Comparison of ENCODE assay signal across 19 mouse cellular contexts in genomic region chrX:7863181-7863580, GRCm38 (mm10). TPM values are rescaled to one million over a fixed set of nuclear protein-coding genes. Genes with fewer than 3 reads are reported as not detected.
A peak's percentile ranks its signal among the peaks of the same experiment; 100 is the strongest.
DNase-seq lines count a peak whose midpoint lies in the region; TF ChIP-seq lines count a peak whose summit lies in the region.
"Had no signal": no experiment of that assay in that cellular context is flagged by ENCODE, and none has a peak within 500 bp of the region (broad histone marks: within the 10 kb centered on the region; RNA-seq: fewer than 3 reads in every experiment).

No protein-coding gene starts in this region.

- H3K9me3 ChIP-seq in CH12.LX (replicated peaks; ENCODE audit: low read length), result no peaks in the 10 kb centered on the region
- H3K9me3 ChIP-seq: G1E had no signal

- no peak for TF ChIP-seq POLR2A in spleen, adult 2 months (IDR thresholded peaks at IDR 0.05; ENCODE audit: low read depth, low read length)
- TF ChIP-seq POLR2A in CH12.LX (IDR thresholded peaks at IDR 0.05; ENCODE audit: low read depth, low read length), result no peak

- 62% methylated on average over 1 of the region's 1 CpGs for WGBS in spleen, adult 2 months

- dilution Hi-C loops in CH12.LX (cut with MboI; ENCODE audit: extremely low pct_ligation_motif_present, extremely low pct_unique_long_range_greater_than_20kb, low sequenced_read_pairs), result no loop called here

- in situ Hi-C loops in CH12.LX (cut with MboI; ENCODE audit: low pct_ligation_motif_present, low pct_unique_long_range_greater_than_20kb, low sequenced_read_pairs), result no loop called here

- H3K36me3 ChIP-seq in spleen, adult 2 months (ENCODE audit: control insufficient read depth, insufficient read depth, low read length), result peaks cover 4% of the 10 kb centered on the region
- peaks cover 6 to 12% of the 10 kb centered on the region in 2 experiments for H3K36me3 ChIP-seq in CH12.LX (replicated peaks in 1 of 2; ENCODE audit: control insufficient read depth in 1 of 2, insufficient read depth in 1 of 2, low read length in 1 of 2)

- no peak overlapping the region for H3K4me3 ChIP-seq in spleen, adult 2 months (ENCODE audit: extremely low read depth, insufficient read depth, insufficient read length)
- H3K4me3 ChIP-seq in CH12.LX (replicated peaks in 1 of 3; ENCODE audit: low read depth in 2 of 3, low read length in 2 of 3, poor library complexity in 1 of 3), result no peak overlapping the region

- TF ChIP-seq RAD21 in CH12.LX (IDR thresholded peaks at IDR 0.05; ENCODE audit: low read depth, low read length), result no peak

- peak overlapping the region; percentile 50 for H3K4me2 ChIP-seq in CH12.LX (ENCODE audit: insufficient read depth, low read depth, poor library complexity, severe bottlenecking)

- peaks cover 34% of the 10 kb centered on the region for H3K79me2 ChIP-seq in CH12.LX (replicated peaks; ENCODE audit: control insufficient read depth, extremely low read depth, insufficient read depth, poor library complexity, severe bottlenecking)

- no peak for DNase-seq in spleen, adult 2 months (ENCODE audit: low read depth in 1 of 2, low spot score in 2 of 2)
- DNase-seq in spleen, adult 18-20 months, result no peak
- DNase-seq in A20 (ENCODE audit: low read depth, low spot score), result peak; percentile 60
- no peak for DNase-seq in CH12.LX (ENCODE audit: extremely low read depth)
- DNase-seq in right cerebral cortex, postnatal 4 days, result no peak
- no peak for DNase-seq in heart, postnatal 14 days
- DNase-seq: adrenal gland, adult 2 months; adrenal gland, adult 8-10 months; adrenal gland, postnatal 10 days; adrenal gland, postnatal 14 days; adrenal gland, postnatal 25 days; adrenal gland, postnatal 36 days; B cell, adult 2 months; cerebellum, adult 11 months; cerebellum, adult 11-12 months; cerebellum, adult 18-20 months; cerebellum, adult 2 months; cerebellum, adult 8-10 months had no signal

- no peak for TF ChIP-seq CTCF in spleen, adult 2 months (IDR thresholded peaks at IDR 0.05; ENCODE audit: extremely low read depth, insufficient read depth, insufficient read length, insufficient replicate concordance)
- no peak for TF ChIP-seq CTCF in CH12.LX (conservative IDR thresholded peaks at IDR 0.05 in 1 of 2, IDR thresholded peaks at IDR 0.05 in 1 of 2; ENCODE audit: low read depth in 2 of 2, low read length in 2 of 2)

- intact Hi-C loops in heart, postnatal 14 days (cut with DNase I), result no loop called here

- H3K27me3 ChIP-seq in spleen, adult 2 months (ENCODE audit: control insufficient read depth, insufficient read depth, low read length), result no peaks in the 10 kb centered on the region
- H3K27me3 ChIP-seq in CH12.LX (replicated peaks), result no peaks in the 10 kb centered on the region

- peak overlapping the region; percentile 48; the same call in 1 of the 2 replicates for H3K9ac ChIP-seq in CH12.LX (ENCODE audit: insufficient read depth, low read depth)

- peak; percentile 88 for TF ChIP-seq EP300 in CH12.LX (IDR thresholded peaks at IDR 0.05; ENCODE audit: low read length)

- H3K27ac ChIP-seq in spleen, adult 2 months (ENCODE audit: insufficient read depth, low read length), result peak overlapping the region; percentile 38; the same call in 1 of the 2 replicates
- H3K27ac ChIP-seq in CH12.LX (ENCODE audit: insufficient read depth, low read depth), result peak overlapping the region; percentile 98

- H3K4me1 ChIP-seq in spleen, adult 2 months (ENCODE audit: control insufficient read depth, insufficient read depth, insufficient read length), result peaks cover 14% of the 10 kb centered on the region
- H3K4me1 ChIP-seq in CH12.LX (ENCODE audit: control insufficient read depth in 1 of 2, insufficient read depth in 2 of 2), result peaks cover 18 to 82% of the 10 kb centered on the region in 2 experiments

TF ChIP-seq in CH12.LX, 34 proteins besides CTCF, POLR2A, EP300 and RAD21:
- TF ChIP-seq MEF2A (IDR thresholded peaks at IDR 0.05; ENCODE audit: borderline replicate concordance, low read depth, low read length) (peak; percentile 80; the same call in 1 of the 2 replicates), ZMIZ1 (IDR thresholded peaks at IDR 0.05; ENCODE audit: low read depth, low read length) (no peak), MXI1 (IDR thresholded peaks at IDR 0.05; ENCODE audit: low read depth, low read length) (no peak), RCOR1 (conservative IDR thresholded peaks at IDR 0.05; ENCODE audit: low read depth, low read length) (peak; percentile 64; the same call in 1 of the 2 replicates), JUND (conservative IDR thresholded peaks at IDR 0.05; ENCODE audit: low read depth, low read length) (no peak), MAFK (IDR thresholded peaks at IDR 0.05; ENCODE audit: insufficient replicate concordance, low read length) (no peak), ETS1 (conservative IDR thresholded peaks at IDR 0.05; ENCODE audit: low read depth, low read length) (peak; percentile 52), TCF12 (IDR thresholded peaks at IDR 0.05; ENCODE audit: low read depth, low read length) (peak; percentile 92), E2F4 (IDR thresholded peaks at IDR 0.05; ENCODE audit: insufficient replicate concordance, low read depth, low read length) (no peak), BHLHE40 (IDR thresholded peaks at IDR 0.05; ENCODE audit: low read depth, low read length) (peak; percentile 56; the same call in 1 of the 2 replicates), MAZ (IDR thresholded peaks at IDR 0.05; ENCODE audit: low read depth, low read length) (peak; percentile 51; the same call in 1 of the 2 replicates), IRF4 (IDR thresholded peaks at IDR 0.05; ENCODE audit: low read depth, low read length) (peak; percentile 74), ZC3H11A (IDR thresholded peaks at IDR 0.05; ENCODE audit: low read depth, low read length) (no peak)
TF ChIP-seq in CH12.LX: peak in this region for 7.

RNA-seq across cellular contexts. Expression of gene Pim2, which starts 14.9 kb away (rescaled TPM):
- 40.1 and 75.0 TPM in 2 replicates for polyA plus RNA-seq in spleen, adult 2 months (2012; rRNA removed)
- total RNA-seq in CH12.LX (2012; rRNA removed) (102 and 177 TPM in 2 replicates), CH12.LX (2014; rRNA removed) (91.7 and 119 TPM in 2 replicates)
- polyA plus RNA-seq in CH12.LX (2012; ENCODE audit: insufficient read length, low read depth), result 146 and 171 TPM in 2 replicates
- 1 to 10 TPM; 2.5 to 3.5 TPM for total RNA-seq in heart, postnatal 14 days (2021)

RNA-seq across cellular contexts. Expression of gene Slc35a2, which starts 20.6 kb away (rescaled TPM):
- polyA plus RNA-seq in spleen, adult 2 months (2012; rRNA removed), result 34.7 and 49.5 TPM in 2 replicates
- total RNA-seq in CH12.LX (2012; rRNA removed) (28.8 and 30.6 TPM in 2 replicates), CH12.LX (2014; rRNA removed) (15.2 and 21.2 TPM in 2 replicates)
- 25.5 and 26.4 TPM in 2 replicates for polyA plus RNA-seq in CH12.LX (2012; ENCODE audit: insufficient read length, low read depth)
- total RNA-seq in heart, postnatal 14 days (2021), result 10 to 100 TPM; 14.1 to 14.7 TPM

RNA-seq across cellular contexts. Expression of gene Otud5, which starts 22.0 kb away (rescaled TPM):
- 54.8 and 61.6 TPM in 2 replicates for polyA plus RNA-seq in spleen, adult 2 months (2012; rRNA removed)
- total RNA-seq in CH12.LX (2012; rRNA removed), result 46.6 and 67.8 TPM in 2 replicates
- 58.0 and 61.5 TPM in 2 replicates for total RNA-seq in CH12.LX (2014; rRNA removed)
- 92.7 and 101 TPM in 2 replicates for polyA plus RNA-seq in CH12.LX (2012; ENCODE audit: insufficient read length, low read depth)
- 10 to 100 TPM; 33.5 to 33.8 TPM for total RNA-seq in heart, postnatal 14 days (2021)

RNA-seq across cellular contexts. Expression of gene Pqbp1, which starts 35.9 kb away (rescaled TPM):
- 79.1 and 83.1 TPM in 2 replicates for polyA plus RNA-seq in spleen, adult 2 months (2012; rRNA removed)
- 94.3 and 103 TPM in 2 replicates for total RNA-seq in CH12.LX (2012; rRNA removed)
- total RNA-seq in CH12.LX (2014; rRNA removed), result 96.6 and 101 TPM in 2 replicates
- 119 and 130 TPM in 2 replicates for polyA plus RNA-seq in CH12.LX (2012; ENCODE audit: insufficient read length, low read depth)
- total RNA-seq in heart, postnatal 14 days (2021), result 10 to 100 TPM; 22.5 to 26.4 TPM

RNA-seq across cellular contexts. Expression of gene Timm17b, which starts 36.0 kb away (rescaled TPM):
- polyA plus RNA-seq in spleen, adult 2 months (2012; rRNA removed), result 36.2 and 39.2 TPM in 2 replicates
- total RNA-seq in CH12.LX (2012; rRNA removed), result 37.6 and 38.8 TPM in 2 replicates
- total RNA-seq in CH12.LX (2014; rRNA removed), result 25.8 and 33.1 TPM in 2 replicates
- polyA plus RNA-seq in CH12.LX (2012; ENCODE audit: insufficient read length, low read depth), result 75.9 and 76.7 TPM in 2 replicates
- 10 to 100 TPM; 30.8 to 42.9 TPM for total RNA-seq in heart, postnatal 14 days (2021)

Comparison
In these comparisons a context has a peak if more than half of its experiments do, and no peak if none do; other contexts are left out.
1. RNA of gene Pim2, which starts 14.9 kb away (total RNA-seq): 91.7 to 177 TPM in CH12.LX; 2.5 to 3.5 TPM in heart, postnatal 14 days; every median in the first group is over 10 times any median in the second.